ENCODE assay signal across 8 mouse cellular contexts in genomic region chr9:98428783-98429182, GRCm38 (mm10). TPM values are rescaled to one million over a fixed set of nuclear protein-coding genes. Genes with fewer than 3 reads are reported as not detected.
DNase-seq lines count a peak whose midpoint lies in the region; ATAC-seq lines count a peak whose summit lies in the region.

No protein-coding gene starts in this region.

- no peaks in the 10 kb centered on the region for H3K36me3 ChIP-seq in lung, embryonic 15.5 days

- WGBS in lung, embryonic 15.5 days: 35% methylated on average over 8 of the region's 8 CpGs

- H3K4me3 ChIP-seq in lung, embryonic 15.5 days: no peak overlapping the region

- ATAC-seq in lung, embryonic 15.5 days (ENCODE audit: borderline replicate concordance, extremely low read depth, low FRiP score, low TSS enrichment): peak; percentile 37; the same call in 1 of the 2 replicates
- ATAC-seq in activated CD4-positive, CD25-positive, alpha-beta regulatory T cell, adult 4 months: no peak

- no peaks in the 10 kb centered on the region for H3K27me3 ChIP-seq in lung, embryonic 15.5 days

- H3K27ac ChIP-seq in lung, embryonic 15.5 days: peak overlapping the region; percentile 88

- H3K4me2 ChIP-seq in lung, embryonic 15.5 days: peak overlapping the region; percentile 72

- H3K4me1 ChIP-seq in lung, embryonic 15.5 days: peaks cover 62% of the 10 kb centered on the region

- DNase-seq in adrenal gland, postnatal 10 days: peak; percentile 19
- DNase-seq in adrenal gland, postnatal 4 days (ENCODE audit: low spot score in 2 of 2): no peak
- peak; percentile 21 for DNase-seq in brain, adult 2 months (ENCODE audit: low read depth, low spot score)
- peak; percentile 78 to 84 for DNase-seq in heart, postnatal 10 days
- no peak for DNase-seq in right cerebral cortex, postnatal 4 days
- DNase-seq in cerebellum, postnatal 25 days: no peak

- no peak overlapping the region for H3K9ac ChIP-seq in lung, embryonic 15.5 days

- H3K9me3 ChIP-seq in lung, embryonic 15.5 days: no peaks in the 10 kb centered on the region

- intact Hi-C loops in heart, postnatal 10 days (cut with DNase I): no loop called here

RNA-seq across cellular contexts. Expression of gene Rbp1, which starts 6.0 kb away (rescaled TPM):
- total RNA-seq in adrenal gland, postnatal 10 days (2021): 10 to 100 TPM; 13.2 to 20.9 TPM
- 10 to 100 TPM; 20.8 to 23.0 TPM for total RNA-seq in adrenal gland, postnatal 4 days (2021)
- 10 to 100 TPM; 13.1 to 14.6 TPM for total RNA-seq in heart, postnatal 10 days (2021)
- polyA plus RNA-seq in lung, embryonic 15.5 days (2015; fragmentation: Nextera tagmentation; extraction: Ambion mirVana): 103 and 109 TPM in 2 replicates
- under 1 TPM in 1 of 2 experiments, not detected in 1; 0.33 TPM for polyA plus RNA-seq in activated CD4-positive, CD25-positive, alpha-beta regulatory T cell, adult 4 months (2017; shearing (Covaris generic))

RNA-seq across cellular contexts. Expression of gene Rbp2, which starts 57.1 kb away (rescaled TPM):
- total RNA-seq in adrenal gland, postnatal 10 days (2021): 1 to 10 TPM in 1 of 2 experiments, under 1 TPM in 1; 0.48 to 1.4 TPM
- total RNA-seq in adrenal gland, postnatal 4 days (2021): under 1 TPM in 1 of 2 experiments, not detected in 1; 0.99 TPM
- total RNA-seq in heart, postnatal 10 days (2021): under 1 TPM in 1 of 2 experiments, not detected in 1; 0.41 TPM
- 0.61 and 1.0 TPM in 2 replicates for polyA plus RNA-seq in lung, embryonic 15.5 days (2015; fragmentation: Nextera tagmentation; extraction: Ambion mirVana)
- polyA plus RNA-seq in activated CD4-positive, CD25-positive, alpha-beta regulatory T cell, adult 4 months (2017; shearing (Covaris generic)): not detected

Comparison
In these comparisons a context has a peak if more than half of its experiments do, and no peak if none do; other contexts are left out.
1. DNase-seq: peak in adrenal gland, postnatal 10 days (single experiment), brain, adult 2 months (single experiment) and heart, postnatal 10 days (2 of 2); none in adrenal gland, postnatal 4 days (0 of 2), right cerebral cortex, postnatal 4 days (single experiment) and cerebellum, postnatal 25 days (0 of 2).